Mouse (Mus musculus) spleen, adult 2 months (tissue): ENCODE data around the gene Zcchc7.

Experiments used
- CTCF ChIP-seq: fragments of 200-500 bp; IDR thresholded peaks from 2 replicates; pipeline ENCODE4 v1.5.1; 2011; ENCODE audit warnings: mild to moderate bottlenecking, inconsistent platforms; ENCODE audit not compliant: insufficient read depth, insufficient read length, insufficient replicate concordance; ENCODE audit errors: extremely low read depth
- POLR2A ChIP-seq: fragments of 200-500 bp; IDR thresholded peaks from 2 replicates; pipeline ENCODE4 v1.6.1; 2011; ENCODE audit warnings: low read depth, low read length, inconsistent platforms

- no peak for TF ChIP-seq POLR2A
- TF ChIP-seq CTCF, result no peak
These were observed 24.9 kb downstream of the Zcchc7 start for GRCm38 (mm10) chr4:44780462-44781157.
